Mouse (Mus musculus): ENCODE results near the gene Zfp750.

Gene Zfp750

DNA sequence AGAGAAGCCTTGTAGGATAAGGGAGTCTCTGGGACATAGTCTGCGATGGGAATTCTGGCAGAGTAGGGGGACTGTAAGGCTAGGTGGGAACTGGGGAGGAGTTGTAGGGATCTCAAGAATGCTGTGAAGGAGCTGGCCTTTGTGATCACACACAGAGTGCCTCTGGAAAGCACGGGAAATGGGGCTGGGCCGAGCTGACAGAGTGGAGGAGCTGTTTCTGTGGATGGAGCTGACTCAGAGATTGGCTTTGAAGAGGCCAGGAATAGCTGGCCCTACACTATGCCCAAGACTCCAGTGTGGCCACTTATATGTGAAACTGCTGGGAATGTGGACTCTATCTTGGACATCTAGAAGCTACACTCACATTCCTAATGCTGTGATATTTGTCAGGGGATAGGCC is 17.4 kb upstream of the Zfp750 start:
- DNase-seq: no peak

- no peak for DNase-seq
These were observed 10.6 kb upstream of the Zfp750 start for GRCm38 (mm10) chr11:121529747-121530146.

GRCm38 (mm10) chr11:121524191-121524590 is 5.1 kb upstream of the Zfp750 start:
- no peak for DNase-seq

GRCm38 (mm10) chr11:121522156-121522762 is 3.1 kb upstream of the Zfp750 start:
- DNase-seq: no peak

DNA sequence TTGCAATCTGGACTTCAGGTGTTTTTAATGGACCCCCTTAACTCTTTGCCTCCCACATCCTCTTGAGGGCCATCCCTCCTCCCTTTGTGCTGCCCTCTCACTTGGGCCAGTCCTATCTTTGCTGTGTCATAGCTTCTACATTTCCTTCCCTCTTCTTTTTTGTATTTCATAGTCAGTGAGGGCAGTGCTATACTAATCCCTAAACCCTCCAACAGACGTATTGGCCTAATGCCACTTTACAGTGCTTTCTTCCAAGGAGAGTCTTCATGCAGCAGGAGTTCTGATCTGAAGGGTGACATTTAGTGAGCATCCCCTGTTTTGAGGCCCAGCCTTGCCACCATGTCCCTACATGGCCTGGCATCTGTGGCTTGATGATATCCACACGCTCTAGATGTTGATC is 1.6 kb upstream of the Zfp750 start:
- no peak for DNase-seq

DNA sequence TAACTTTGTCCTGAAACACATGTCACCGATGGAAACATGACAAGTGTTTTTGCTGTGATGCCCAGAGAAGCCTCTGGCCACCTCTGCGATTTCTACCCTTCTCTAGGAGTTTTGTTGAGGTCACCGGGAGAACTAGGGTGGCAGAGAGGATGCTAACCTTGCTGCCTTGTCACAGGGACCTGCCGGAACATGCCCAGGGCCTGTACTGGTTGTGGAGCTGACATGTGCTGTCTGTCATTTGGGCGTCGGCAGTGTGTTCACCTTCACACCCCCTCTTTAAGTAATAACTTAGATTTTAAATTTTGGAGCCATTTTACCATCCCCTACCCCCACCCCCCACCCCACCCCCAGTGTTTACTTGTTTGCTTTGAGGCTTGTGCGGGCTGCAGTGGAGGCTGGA is 570 bp upstream of the Zfp750 start:
- DNase-seq: no peak

DNA sequence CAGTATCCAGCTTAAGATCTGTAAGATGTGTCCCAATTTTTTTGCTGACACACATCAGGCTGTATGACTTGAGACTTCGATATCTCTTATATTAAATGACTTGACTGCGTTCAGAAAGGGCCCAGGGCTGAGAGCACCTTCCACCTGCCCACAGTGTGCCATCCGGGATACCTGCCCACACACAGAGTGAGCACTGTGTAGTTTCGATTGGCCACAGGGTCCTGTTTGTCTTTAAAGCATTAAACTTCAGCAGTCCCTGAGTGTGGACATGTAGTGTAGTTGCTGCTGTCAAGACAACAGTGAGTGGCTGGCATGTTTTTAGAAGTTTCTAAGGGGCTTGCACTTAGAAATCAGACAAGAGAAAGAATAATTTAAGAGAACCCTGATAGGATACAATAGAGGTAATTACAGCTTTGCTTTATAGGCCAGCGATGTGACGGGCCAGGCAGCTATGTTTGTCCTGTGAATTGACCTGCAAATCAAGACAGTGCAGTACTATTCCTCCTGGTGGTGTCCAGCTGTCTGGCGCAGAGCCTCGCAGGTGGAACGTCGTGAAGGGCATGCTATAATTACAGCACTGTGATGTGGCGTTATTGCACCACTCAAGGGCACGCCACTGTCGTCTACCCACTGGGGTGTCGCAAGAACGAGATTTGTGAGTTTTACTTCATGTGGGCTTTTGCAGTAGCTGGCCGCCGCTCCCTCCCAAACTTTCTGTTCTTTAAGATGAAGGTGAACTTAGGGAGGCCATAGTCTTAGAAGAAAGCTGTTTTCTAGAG is 1.3 kb downstream of the Zfp750 start:
- DNase-seq: peak; percentile 44

DNA sequence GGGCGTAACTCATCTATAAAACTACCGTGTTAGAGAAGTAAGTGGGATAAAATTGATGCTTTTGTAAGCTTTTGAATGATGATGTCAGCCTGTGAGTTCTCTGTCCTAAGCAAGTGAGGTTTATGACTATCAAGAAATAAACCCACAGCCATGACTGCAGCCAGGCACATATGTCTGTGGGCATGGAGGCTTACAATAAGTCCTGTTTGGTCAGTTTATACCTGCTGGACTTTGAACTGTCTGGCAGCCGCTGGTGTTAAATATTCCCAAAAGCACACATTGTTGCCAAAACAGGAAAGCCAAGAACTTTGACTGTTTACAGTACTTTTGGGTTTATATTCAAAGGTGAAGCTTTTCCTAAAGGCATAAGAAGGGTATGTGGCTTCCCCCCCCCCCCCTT is 2.2 kb downstream of the Zfp750 start:
- peak; percentile 70 for DNase-seq

- peak; percentile 11 for DNase-seq
These were observed 3.1 kb downstream of the Zfp750 start for GRCm38 (mm10) chr11:121515996-121516395.

- DNase-seq: no peak
These were observed 6.1 kb downstream of the Zfp750 start for GRCm38 (mm10) chr11:121512896-121513572.

- DNase-seq: peak; percentile 49
These were observed 8.5 kb downstream of the Zfp750 start for GRCm38 (mm10) chr11:121510512-121511246.

- DNase-seq: no peak
These were observed 10.7 kb downstream of the Zfp750 start for GRCm38 (mm10) chr11:121508478-121508877.

GRCm38 (mm10) chr11:121502000-121502860 is 16.9 kb downstream of the Zfp750 start:
- DNase-seq: no peak

GRCm38 (mm10) chr11:121501525-121501924 is 17.6 kb downstream of the Zfp750 start:
- DNase-seq: no peak

- DNase-seq: no peak
These were observed 18.5 kb downstream of the Zfp750 start for GRCm38 (mm10) chr11:121500595-121500994.

DNA sequence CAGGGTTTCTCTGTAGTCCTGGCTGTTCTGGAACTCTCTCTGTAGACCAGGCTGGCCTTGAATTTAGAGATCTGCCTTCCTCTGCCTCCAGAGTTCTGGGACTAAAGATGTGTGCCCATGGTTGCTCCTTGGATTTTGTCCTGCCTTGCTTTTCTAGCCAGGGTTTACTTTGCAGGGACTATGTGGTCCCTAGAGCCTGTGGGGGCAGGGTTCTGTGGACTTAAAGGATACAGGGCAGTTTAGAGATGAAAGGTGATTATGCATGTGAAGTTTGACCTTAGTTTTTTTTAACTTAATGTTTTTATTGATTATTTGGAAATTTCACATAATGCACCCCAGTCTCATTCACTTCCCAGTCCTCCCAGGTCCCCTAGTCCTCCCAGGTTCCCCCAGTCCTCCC is 28.5 kb downstream of the Zfp750 start:
- DNase-seq: no peak

GRCm38 (mm10) chr11:121485882-121486281 is 33.3 kb downstream of the Zfp750 start:
- DNase-seq: no peak

- no peak for DNase-seq
These were observed 38.0 kb downstream of the Zfp750 start for GRCm38 (mm10) chr11:121481129-121481528.

DNA sequence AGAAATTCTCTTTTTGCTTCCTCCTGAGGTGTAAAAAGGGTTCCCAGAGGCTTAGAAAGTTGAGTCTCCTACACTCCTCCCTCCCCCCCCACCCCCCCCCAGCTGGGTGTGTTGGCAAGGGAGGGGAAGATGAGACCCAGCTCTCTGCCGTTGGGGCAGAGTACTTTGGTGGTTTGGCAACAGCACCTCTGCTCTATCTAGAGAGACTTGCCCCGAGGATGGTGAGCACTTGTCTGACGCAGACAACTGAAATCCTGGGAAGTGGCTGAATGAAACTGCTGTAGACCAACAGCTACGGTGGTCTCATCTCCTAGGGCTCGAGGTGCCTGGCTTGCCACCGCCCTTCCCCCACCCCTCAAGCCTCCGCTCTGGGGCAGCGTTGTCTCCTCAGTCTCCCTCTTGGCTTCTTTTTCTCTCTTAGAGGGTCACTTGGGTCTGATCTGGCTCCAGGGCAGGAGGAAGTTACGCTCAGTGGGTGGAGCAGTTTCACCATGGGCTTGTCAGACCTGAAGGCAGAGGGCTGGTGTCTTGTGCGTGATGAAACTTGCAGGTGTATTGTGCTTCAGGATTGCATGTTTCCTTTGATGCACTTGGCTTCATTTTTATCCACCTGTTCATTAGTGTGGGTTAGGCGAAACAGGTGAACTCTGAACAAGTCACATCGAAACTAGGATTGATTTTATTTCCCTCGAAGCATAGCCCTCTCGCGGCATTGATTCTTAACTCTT is 39.5 kb downstream of the Zfp750 start:
- no peak for DNase-seq

DNA sequence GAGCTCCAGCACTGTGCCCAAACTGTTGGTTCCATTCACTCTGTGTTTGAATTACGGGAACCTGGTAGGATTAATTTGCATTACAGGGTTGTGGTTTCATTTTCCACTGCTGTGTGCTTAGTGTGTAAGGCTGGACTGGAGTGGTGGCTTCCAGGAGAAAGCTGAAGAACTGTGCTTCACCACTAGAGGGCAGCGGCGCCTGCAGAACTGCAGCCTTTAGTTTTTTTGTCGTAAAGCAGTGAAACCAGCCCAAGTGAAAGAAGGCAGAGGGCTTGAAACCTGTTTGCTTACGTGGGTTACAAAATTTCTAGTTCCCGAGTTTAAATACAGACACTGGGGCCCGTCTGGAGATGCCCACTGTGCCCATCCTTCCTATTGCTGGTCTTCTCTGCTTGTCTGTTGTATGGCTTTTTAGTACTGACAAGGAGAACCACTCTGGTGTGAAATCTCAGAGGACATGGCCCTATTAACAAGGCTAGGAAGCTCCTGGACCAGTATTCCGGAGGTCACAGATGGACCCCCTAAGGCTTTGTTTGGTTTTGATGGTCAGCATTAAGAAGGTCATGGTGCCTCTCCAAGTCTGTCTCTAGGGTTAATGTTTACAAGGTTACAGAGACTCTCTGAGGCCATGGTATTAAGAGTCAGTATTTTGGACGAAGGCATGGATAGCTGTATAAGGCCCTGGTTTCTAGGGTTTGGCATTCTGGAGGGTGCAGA is 43.3 kb downstream of the Zfp750 start:
- peak; percentile 76 for DNase-seq

- no peak for DNase-seq
These were observed 44.3 kb downstream of the Zfp750 start for GRCm38 (mm10) chr11:121474831-121475230.
